31 mouse cellular contexts compared by ENCODE assay signal in genomic region chr2:17183696-17184095, GRCm38 (mm10).
"Had no signal": no experiment of that assay in that cellular context is flagged by ENCODE, and none has a peak within 500 bp of the region (broad histone marks: within the 10 kb centered on the region; RNA-seq: fewer than 3 reads in every experiment).

No protein-coding gene starts in this region.

- H3K27ac ChIP-seq: limb, embryonic 10.5 days; limb, embryonic 12.5 days; limb, embryonic 13.5 days; limb, embryonic 15.5 days; liver, embryonic 12.5 days; liver, embryonic 13.5 days; liver, embryonic 14.5 days; liver, embryonic 15.5 days; lung, embryonic 15.5 days; macrophage; midbrain, embryonic 10.5 days; midbrain, embryonic 12.5 days; midbrain, embryonic 13.5 days; midbrain, embryonic 15.5 days had no signal

- H3K36me3 ChIP-seq: limb, embryonic 10.5 days; limb, embryonic 12.5 days; limb, embryonic 13.5 days; limb, embryonic 15.5 days; liver, embryonic 12.5 days; liver, embryonic 13.5 days; liver, embryonic 15.5 days; lung, embryonic 15.5 days; midbrain, embryonic 10.5 days; midbrain, embryonic 12.5 days; midbrain, embryonic 13.5 days; midbrain, embryonic 15.5 days had no signal

- ATAC-seq: liver, embryonic 12.5 days; liver, postnatal 0 days; lung, postnatal 0 days; midbrain, embryonic 13.5 days; midbrain, embryonic 15.5 days; midbrain, embryonic 16.5 days had no signal

- H3K9ac ChIP-seq: limb, embryonic 12.5 days; limb, embryonic 13.5 days; limb, embryonic 15.5 days; liver, embryonic 12.5 days; liver, embryonic 13.5 days; liver, embryonic 14.5 days; liver, embryonic 15.5 days; liver, postnatal 0 days; lung, embryonic 14.5 days; lung, embryonic 15.5 days; midbrain, embryonic 12.5 days; midbrain, embryonic 13.5 days; midbrain, embryonic 15.5 days had no signal

- DNase-seq: left cerebral cortex, postnatal 4 days; liver; liver, embryonic 13.5 days; liver, postnatal 0 days; lung, adult 18-20 months; lung, adult 2 months; lung, embryonic 14.5 days; lung, postnatal 10 days; lung, postnatal 14 days; lung, postnatal 36 days; lung, postnatal 4 days; midbrain, embryonic 14.5 days had no signal

- H3K27me3 ChIP-seq: limb, embryonic 12.5 days; limb, embryonic 13.5 days; limb, embryonic 15.5 days; liver, embryonic 12.5 days; liver, embryonic 13.5 days; liver, embryonic 15.5 days; lung, embryonic 15.5 days; megakaryocyte, embryonic 14.5 days; midbrain, embryonic 12.5 days; midbrain, embryonic 13.5 days; midbrain, embryonic 15.5 days had no signal

- H3K4me1 ChIP-seq: limb, embryonic 10.5 days; limb, embryonic 12.5 days; limb, embryonic 13.5 days; limb, embryonic 15.5 days; liver, embryonic 12.5 days; liver, embryonic 13.5 days; liver, embryonic 15.5 days; lung, embryonic 15.5 days; megakaryocyte, embryonic 14.5 days; midbrain, embryonic 10.5 days; midbrain, embryonic 12.5 days; midbrain, embryonic 13.5 days; midbrain, embryonic 15.5 days had no signal

- H3K4me3 ChIP-seq: limb, embryonic 10.5 days; limb, embryonic 12.5 days; limb, embryonic 13.5 days; limb, embryonic 15.5 days; liver, embryonic 12.5 days; liver, embryonic 13.5 days; liver, embryonic 15.5 days; lung, embryonic 15.5 days; megakaryocyte, embryonic 14.5 days; midbrain, embryonic 10.5 days; midbrain, embryonic 12.5 days; midbrain, embryonic 13.5 days; midbrain, embryonic 15.5 days; myocyte had no signal

- H3K4me2 ChIP-seq: limb, embryonic 12.5 days; limb, embryonic 13.5 days; limb, embryonic 15.5 days; liver, embryonic 11.5 days; liver, embryonic 12.5 days; liver, embryonic 13.5 days; liver, embryonic 15.5 days; lung, embryonic 14.5 days; lung, embryonic 15.5 days; midbrain, embryonic 11.5 days; midbrain, embryonic 12.5 days; midbrain, embryonic 13.5 days; midbrain, embryonic 15.5 days had no signal

- H3K9me3 ChIP-seq: limb, embryonic 10.5 days; limb, embryonic 12.5 days; limb, embryonic 13.5 days; limb, embryonic 15.5 days; liver, embryonic 12.5 days; liver, embryonic 13.5 days; liver, embryonic 15.5 days; lung, embryonic 15.5 days; megakaryocyte, embryonic 14.5 days; midbrain, embryonic 10.5 days; midbrain, embryonic 12.5 days; midbrain, embryonic 13.5 days; midbrain, embryonic 15.5 days had no signal
